Mouse (Mus musculus) embryonic stem cell, embryonic (primary cell): ENCODE data around the gene Pank2.
"Not testable (repeated sequence)": the region's sequence is repeated elsewhere in the genome, so short reads cannot be mapped to it uniquely, and the experiment has no call there.

ENCODE experiments used
- CTCF ChIA-PET, 4 experiments: fragments of 300-600 bp in 2 of 4; fragments of 350-600 bp in 2 of 4; sonication (Branson Sonifier 250); formaldehyde crosslinking; loops; one replicate each; lab custom pipeline; 2022; ENCODE audit warnings: inconsistent platforms in 2 of 4; lab: Charles Lee
- POLR2A ChIA-PET, 4 experiments: fragments of 300-600 bp in 2 of 4; fragments of 350-600 bp in 2 of 4; sonication (Branson Sonifier 250); formaldehyde crosslinking; loops; one replicate each; lab custom pipeline; 2022; ENCODE audit warnings: antibody characterized with exemption in 4 of 4, inconsistent platforms in 1 of 4; lab: Charles Lee

Gene Pank2

DNA sequence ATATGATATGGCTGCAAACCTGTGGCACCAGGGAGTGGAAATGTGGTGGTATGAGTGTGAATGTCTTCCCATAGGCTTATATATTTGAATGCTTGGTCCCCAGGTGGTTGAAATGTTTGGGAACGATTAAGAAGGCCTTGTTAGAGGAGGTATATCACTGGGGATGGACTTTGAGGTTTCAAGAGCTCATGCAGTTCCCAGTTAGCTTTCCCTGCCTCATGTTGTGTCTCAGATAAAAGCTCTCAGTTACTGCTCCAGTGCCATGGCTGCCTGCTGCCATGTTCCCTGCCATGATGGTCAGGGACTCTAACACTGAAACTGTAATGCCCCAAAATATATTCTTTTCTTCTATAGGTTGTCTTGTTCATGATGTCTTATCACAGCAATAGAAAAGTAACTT, 19.3 kb downstream of the Pank2 start:
- POLR2A ChIA-PET, result interaction anchor here in 1 of 4 experiments (1.2 to 2.0 kb wide), 2 partner anchors 13 to 72 kb away, joined by 3 to 5 read pairs; no protein-coding TSS in a partner anchor
- CTCF ChIA-PET, result no interaction called here

DNA sequence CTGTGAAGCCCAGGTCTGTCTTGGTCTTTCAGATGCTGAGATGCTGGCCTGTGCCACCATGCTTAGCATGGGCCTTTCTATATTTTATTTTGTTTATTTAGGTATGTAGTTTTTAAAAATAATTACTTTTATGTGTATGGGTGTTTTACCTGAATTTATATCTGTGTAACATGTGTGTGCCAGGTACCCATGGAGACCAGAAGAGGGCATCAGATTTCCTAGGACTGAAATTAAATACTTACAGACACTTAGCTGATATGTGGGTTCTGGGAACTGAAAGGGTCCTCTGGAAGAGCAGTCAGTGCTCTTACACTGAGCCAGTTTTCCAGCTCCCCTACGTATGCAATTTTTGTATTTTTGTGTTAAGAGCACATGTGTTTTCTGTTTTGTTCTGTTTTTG, 24.0 kb downstream of the Pank2 start:
- ChIA-PET CTCF (no interaction called here), POLR2A (interaction anchor here in 1 of 4 experiments (1.2 to 2.1 kb wide), 3 partner anchors 13 to 31 kb away, joined by 3 to 7 read pairs (median 4); no protein-coding TSS in a partner anchor)

DNA sequence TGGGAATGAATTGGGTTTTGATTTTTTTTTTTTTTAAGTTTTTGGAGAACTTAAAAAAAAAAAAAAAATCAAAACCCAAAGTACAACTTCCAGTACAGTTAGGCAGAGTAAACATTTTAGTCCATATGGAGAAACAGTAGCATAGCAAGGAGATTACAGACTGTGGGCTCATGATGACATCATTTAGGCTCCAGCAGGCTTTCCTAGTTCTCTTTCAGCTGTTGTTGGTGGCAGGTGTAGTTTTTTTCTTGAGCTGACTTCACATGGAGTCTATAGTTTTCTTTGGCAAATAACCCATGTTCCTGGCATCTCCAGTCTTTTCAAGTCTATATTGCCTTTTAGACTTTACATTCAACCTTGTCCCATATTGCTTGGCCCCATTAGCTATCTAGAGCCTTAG, 28.4 kb downstream of the Pank2 start:
- ChIA-PET POLR2A (interaction anchor here in 2 of 4 experiments (0.7 to 0.8 kb wide), 3 partner anchors 10 to 865 kb away, joined by 3 to 15 read pairs (median 3); no protein-coding TSS in a partner anchor), CTCF (interaction anchor here in 1 of 4 experiments (0.7 kb wide), 1 partner anchor 21 kb away, joined by 8 read pairs; no protein-coding TSS in a partner anchor)

DNA sequence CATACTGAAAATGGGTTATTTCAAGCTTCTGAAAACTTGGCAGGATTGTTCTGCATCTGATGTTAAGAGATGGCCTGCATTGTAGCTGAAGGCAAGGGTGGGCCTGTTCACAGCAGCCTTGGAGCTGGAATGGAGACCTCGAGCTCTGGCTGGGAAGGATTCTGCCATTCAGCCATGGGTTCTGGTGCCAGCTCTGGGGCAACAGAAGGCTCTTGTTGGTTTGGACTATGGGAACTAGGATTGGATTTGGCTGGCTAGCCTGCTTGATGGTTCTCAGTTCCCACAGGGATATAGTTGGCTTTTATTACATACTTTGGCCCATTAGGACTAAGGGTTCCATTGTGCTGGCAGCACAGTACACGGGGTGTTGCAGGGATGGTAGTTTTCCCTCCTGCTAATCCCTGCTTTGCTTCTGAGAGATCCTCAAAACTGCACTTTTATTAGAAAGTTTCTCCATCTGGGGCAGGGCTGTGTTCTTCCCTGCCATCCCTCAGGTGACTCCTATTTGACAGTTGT, 34.5 kb downstream of the Pank2 start:
- ChIA-PET POLR2A (interaction anchor here in 2 of 4 experiments (0.9 to 2.5 kb wide), 6 partner anchors 9 to 788 kb away, joined by 3 to 8 read pairs (median 4); partner anchors contain the start of gene Mavs (in 1 of the 2)), CTCF (interaction anchor here in 1 of 4 experiments (2.9 kb wide), 1 partner anchor 234 kb away, joined by 7 read pairs; no protein-coding TSS in a partner anchor)

DNA sequence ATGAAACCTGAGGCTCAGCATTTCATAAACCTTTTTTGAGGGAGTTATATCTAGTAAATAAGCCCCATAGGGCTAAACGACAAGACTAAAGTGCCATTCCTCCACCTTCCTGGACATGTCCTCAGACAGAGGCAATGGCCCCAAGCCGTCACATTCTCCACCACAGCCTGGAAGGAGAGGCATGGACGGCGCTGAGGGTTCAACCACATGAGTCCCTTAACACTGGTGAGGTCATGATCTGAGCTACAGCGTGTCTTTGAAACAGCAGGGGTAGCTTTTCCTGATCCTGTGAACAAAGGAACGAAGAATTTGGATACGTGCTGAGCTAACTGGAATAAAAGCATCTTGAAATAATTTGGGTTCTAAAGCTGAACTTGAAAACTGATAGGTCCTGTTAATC, 36.4 kb downstream of the Pank2 start:
- ChIA-PET CTCF (interaction anchor here in 1 of 4 experiments (0.5 kb wide), 1 partner anchor 731 kb away, joined by 3 read pairs; the partner anchor contains the start of gene Rassf2), POLR2A (interaction anchor here in 2 of 4 experiments (0.9 to 2.5 kb wide), 10 partner anchors 7 to 128 kb away, joined by 3 to 8 read pairs (median 4); partner anchors contain the start of gene Rnf24 (in 1 of the 2))

DNA sequence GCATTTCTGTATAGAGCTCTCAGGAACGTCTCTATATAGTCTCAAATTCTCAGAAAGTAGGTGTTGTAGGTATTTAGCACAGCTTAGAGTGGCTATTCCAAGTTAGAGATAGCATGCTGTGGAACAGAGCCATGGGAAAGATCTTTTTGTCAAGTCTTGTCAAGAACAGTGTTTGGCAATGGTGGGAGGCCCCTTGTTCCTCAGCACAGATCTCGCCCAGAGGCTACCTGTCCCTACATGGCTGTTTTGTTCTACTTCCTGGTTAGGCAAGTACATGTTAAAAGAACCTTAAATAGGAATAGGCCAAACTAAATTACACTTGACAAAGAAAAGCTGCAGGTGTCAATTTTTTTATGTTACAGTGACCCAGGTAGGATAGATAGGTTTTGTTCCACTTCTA, 38.2 kb downstream of the Pank2 start:
- CTCF ChIA-PET, result interaction anchor here in 1 of 4 experiments (0.5 to 1.0 kb wide), 2 partner anchors 53 to 230 kb away, joined by 3 read pairs; no protein-coding TSS in a partner anchor
- POLR2A ChIA-PET, result interaction anchor here in 2 of 4 experiments (0.8 to 1.7 kb wide), 2 partner anchors 10 to 39 kb away, joined by 6 to 15 read pairs; partner anchors contain the start of gene Pank2 (in 1 of the 2)

DNA sequence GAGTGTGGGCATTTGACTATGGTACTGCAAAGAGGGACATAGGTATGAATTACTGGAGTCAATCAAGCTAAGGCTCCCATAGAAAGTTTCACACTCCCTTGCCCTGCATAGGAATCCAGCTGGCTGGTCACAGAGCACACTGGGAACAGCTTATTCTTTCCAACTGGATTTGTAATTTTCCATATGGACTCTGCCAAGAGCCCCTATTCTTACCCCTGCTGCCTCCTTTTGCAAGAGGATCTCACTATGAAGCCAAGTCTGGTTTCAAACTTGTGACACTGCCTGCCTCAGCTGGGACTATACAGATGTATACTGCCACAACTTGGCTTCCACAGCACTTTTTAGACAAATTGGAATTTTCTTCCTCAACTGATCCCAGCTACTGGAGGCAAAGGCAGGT, 39.3 kb downstream of the Pank2 start:
- ChIA-PET CTCF (no interaction called here), POLR2A (interaction anchor here in 2 of 4 experiments (0.6 to 2.8 kb wide), 2 partner anchors 8 to 289 kb away, joined by 6 to 8 read pairs; no protein-coding TSS in a partner anchor)

DNA sequence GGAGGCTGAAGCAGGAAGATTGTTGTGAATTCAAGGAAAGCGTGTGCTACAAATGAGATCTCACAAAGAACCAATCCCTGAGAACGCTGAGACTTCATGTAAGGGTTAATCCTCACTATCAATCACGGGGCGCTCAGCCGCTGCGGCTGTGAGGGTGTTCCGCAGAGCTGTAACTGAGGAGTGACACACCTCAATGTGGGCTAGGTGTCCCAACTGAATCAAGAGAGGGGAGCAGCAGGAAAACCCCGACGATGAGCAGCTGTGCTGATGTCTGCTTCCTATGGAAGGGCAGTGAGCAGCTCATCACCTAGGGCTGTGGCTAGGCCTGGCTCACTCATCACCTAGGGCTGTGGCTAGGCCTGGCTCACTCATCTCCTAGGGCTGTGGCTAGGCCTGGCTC, 42.2 kb downstream of the Pank2 start:
- ChIA-PET POLR2A (no interaction called here), CTCF (interaction anchor here in 1 of 4 experiments (0.6 kb wide), 1 partner anchor 1919 kb away, joined by 3 read pairs; no protein-coding TSS in a partner anchor)

DNA sequence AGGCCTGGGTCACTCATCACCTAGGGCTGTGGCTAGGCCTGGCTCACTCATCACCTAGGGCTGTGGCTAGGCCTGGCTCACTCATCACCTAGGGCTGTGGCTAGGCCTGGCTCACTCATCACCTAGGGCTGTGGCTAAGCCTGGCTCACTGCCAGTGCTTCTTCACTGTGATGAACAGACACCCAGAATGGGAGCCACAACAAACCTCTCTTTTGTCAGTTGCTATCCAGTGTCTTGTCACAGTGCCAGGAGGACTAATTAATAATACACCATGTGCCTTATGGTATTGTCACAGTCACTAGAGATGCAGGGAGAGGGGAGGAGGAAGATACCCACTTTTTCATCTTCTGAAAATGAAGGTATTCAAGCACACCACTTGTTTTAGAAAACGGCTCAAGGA, 42.9 kb downstream of the Pank2 start:
- CTCF ChIA-PET, result interaction anchor here in 1 of 4 experiments (0.7 kb wide), 1 partner anchor 35 kb away, joined by 4 read pairs; no protein-coding TSS in a partner anchor

DNA sequence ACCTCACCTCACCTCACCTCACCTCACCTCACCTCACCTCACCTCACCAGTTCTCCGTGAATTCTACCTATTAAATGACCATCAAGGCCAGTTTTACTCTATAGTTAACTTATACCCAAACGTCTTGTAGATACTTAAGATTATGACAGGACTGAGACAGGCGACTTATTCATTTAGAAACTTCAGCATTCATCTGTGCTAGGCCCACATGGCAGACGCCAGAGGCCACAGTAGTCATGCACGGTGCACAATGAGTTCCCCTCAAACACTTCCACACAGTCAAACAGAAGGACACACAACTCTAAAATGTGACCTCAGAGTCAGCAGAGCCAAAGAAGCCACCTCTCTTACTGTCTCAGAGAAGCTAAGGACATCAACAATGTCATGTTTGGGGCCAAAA, 45.1 kb downstream of the Pank2 start:
- ChIA-PET CTCF (no interaction called here), POLR2A (interaction anchor here in 1 of 4 experiments (1.0 kb wide), 1 partner anchor 34 kb away, joined by 3 read pairs; no protein-coding TSS in a partner anchor)

More for the DNA sequence above, 42.9 kb downstream of the Pank2 start:
- POLR2A ChIA-PET, result interaction anchor here in 1 of 4 experiments (2.2 kb wide), 1 partner anchor 8 kb away, joined by 8 read pairs; no protein-coding TSS in a partner anchor

DNA sequence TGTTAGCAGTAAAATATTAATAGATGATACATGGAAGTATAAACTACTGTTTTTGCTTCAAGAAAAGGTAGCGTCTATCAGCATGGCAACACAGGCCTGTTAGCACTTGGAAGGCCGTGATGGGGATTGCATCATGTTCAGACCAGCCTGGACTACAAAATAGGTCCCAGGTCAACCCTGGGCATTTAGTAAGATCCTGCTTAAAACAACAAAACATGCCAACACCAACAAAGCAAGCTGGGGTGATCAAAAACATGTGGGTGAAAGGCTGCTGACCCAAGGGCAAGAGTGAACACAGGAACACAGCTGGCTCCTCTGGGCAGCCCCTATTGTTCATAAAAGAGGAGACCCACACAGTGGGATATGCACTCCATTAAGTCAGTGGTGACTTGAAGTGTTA, 45.5 kb downstream of the Pank2 start:
- ChIA-PET POLR2A (interaction anchor here in 1 of 4 experiments (1.0 kb wide), 1 partner anchor 33 kb away, joined by 3 read pairs; no protein-coding TSS in a partner anchor), CTCF (no interaction called here)

DNA sequence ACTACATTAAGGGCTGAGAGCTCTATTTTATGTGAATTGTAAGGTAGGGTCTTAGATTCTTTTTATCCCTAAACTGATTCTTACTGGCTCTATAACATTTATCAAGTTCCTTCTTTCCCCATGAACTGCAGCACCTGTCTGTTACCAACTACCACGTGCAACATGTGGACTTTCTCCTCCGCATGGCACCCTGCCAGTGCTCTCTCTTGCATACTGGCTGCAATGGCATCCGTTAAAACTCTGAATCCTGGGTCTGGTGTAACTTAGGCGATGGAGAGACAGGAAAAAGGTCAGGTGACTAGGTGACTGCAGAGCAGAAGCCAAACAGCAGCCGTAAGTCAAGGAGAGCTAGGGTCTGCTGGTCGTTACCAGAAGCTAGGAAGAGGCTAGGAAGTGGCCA, 47.0 kb downstream of the Pank2 start:
- ChIA-PET POLR2A (interaction anchor here in 1 of 4 experiments (1.0 to 1.2 kb wide), 2 partner anchors 11 to 16 kb away, joined by 3 read pairs; no protein-coding TSS in a partner anchor), CTCF (no interaction called here)

DNA sequence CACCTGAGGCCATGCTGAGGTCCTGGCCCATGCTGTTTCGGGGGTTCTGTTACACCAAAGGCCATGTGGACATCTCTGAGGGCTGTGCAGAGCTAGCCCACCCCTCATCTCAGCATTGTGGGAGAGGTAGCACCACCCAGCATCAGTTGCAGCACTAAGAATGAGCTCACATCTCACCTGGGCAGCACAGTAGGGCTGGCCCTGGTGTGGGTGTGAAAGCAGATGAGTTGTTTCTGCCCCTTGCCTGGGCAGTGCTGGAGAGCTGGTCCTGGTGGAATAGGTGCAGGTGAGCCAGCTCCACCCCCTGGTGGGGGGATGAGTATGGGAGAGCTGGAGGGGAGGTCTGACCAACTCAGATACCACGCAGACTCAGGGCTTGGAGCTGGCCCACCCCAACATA, 53.9 kb downstream of the Pank2 start:
- POLR2A ChIA-PET, result no interaction called here
- CTCF ChIA-PET, result interaction anchor here in 2 of 4 experiments (0.6 to 0.8 kb wide), 2 partner anchors 47 to 100 kb away, joined by 3 read pairs; no protein-coding TSS in a partner anchor

DNA sequence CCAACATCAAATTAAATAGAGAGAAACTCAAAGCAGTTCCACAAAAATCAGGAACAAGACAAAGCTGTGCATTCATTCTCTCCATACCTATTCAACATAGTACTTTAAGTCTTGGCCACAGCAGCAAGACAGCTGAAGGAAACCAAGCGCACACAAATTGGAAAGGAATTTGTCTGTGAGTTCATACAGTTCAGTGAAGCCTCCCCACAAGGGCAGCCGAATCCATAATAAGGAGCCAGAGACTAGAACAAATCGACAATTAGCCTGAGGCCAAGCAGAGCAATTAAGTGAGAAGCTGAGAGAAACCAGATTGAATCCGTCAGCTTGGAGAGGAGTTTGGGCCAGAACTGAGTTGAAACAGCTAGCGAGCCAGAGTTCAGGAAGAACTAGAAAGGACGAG, 57.1 kb downstream of the Pank2 start:
- CTCF ChIA-PET, result no interaction called here
- POLR2A ChIA-PET, result interaction anchor here in 1 of 4 experiments (0.5 to 1.4 kb wide), 4 partner anchors 20 to 762 kb away, joined by 3 to 4 read pairs (median 3); no protein-coding TSS in a partner anchor

DNA sequence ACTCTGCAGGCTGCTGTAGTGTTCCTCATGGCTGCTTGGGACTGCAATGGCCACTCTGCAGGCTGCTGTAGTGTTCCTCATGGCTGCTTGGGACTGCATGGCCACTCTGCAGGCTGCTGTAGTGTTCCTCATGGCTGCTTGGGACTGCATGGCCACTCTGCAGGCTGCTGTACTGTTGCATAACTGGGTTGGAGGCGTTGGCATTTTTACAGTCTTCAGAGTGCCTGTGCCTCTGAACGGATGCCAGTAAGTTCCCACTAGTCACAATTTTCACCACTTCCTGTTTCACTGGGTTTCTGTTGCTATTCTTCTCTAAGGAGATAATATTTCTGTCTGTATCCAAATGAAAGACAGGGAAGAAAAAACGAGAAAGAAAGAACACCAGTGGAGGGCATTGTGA, 58.9 kb downstream of the Pank2 start:
- CTCF ChIA-PET, POLR2A ChIA-PET: not testable (repeated sequence)

DNA sequence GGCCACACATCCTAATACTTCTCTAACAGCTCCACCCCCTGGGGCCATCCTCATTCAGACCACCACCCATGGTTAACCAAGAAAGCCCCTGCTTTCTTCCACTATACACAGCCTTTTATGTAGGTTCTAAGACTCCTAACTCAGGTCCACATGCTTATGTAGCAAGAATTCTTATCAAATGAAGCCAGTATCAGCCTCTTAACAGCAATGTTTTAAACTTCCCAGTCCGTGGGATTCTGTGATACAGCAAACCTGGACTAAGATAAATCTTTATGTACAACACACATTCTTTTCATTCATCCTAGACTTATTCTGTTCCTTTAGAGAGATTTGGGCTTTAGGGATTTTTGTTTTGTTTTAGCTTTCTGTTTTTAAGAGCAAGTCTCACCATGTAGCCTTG, 61.4 kb downstream of the Pank2 start:
- ChIA-PET CTCF (no interaction called here), POLR2A (interaction anchor here in 1 of 4 experiments (1.2 kb wide), 1 partner anchor 20 kb away, joined by 4 read pairs; no protein-coding TSS in a partner anchor)

DNA sequence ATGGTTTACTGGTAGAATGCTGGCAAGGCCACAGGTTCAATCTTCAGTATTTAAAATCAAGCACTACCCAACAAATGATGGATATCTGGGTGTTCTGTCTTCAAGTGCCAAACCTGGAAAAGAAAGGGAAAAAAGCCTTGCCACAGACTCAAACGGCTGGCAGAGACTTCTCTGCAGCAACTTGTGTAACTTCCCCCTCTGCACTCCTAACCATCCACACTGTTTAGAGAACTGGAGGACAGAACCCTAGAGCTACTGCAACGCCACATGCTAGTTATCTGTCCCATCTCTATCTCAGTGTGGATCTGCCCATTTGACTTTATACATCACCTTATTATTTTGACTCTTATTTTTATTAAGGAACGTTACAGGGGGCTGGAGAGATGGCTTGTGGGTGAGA, 63.7 kb downstream of the Pank2 start:
- ChIA-PET POLR2A (interaction anchor here in 2 of 4 experiments (1.0 to 1.2 kb wide), 2 partner anchors 27 to 61 kb away, joined by 3 read pairs; partner anchors contain the start of gene Rnf24 (in 1 of the 2)), CTCF (interaction anchor here in 1 of 4 experiments (1.0 to 1.5 kb wide), 2 partner anchors 219 to 364 kb away, joined by 3 read pairs; no protein-coding TSS in a partner anchor)

DNA sequence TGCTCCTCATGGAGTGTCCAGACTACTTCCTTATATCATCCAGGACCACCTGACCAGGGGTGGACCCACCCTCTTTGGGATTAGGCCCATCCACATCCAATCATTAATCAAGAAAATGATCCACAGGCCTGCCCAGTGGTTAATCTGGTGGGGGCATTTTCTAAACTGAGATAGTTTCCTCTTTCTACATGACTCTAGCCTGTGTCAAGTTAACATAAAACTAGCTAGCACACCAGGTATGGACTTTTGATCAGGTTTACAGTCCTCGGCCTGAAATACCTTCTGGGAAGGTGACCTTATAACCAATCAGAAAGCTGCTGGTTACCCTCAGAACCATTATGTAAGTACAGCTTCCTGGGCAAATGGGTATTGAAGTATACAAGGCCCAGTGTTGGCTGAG, 66.7 kb downstream of the Pank2 start:
- ChIA-PET CTCF (interaction anchor here in 1 of 4 experiments (1.6 kb wide), 1 partner anchor 273 kb away, joined by 3 read pairs; no protein-coding TSS in a partner anchor), POLR2A (no interaction called here)

DNA sequence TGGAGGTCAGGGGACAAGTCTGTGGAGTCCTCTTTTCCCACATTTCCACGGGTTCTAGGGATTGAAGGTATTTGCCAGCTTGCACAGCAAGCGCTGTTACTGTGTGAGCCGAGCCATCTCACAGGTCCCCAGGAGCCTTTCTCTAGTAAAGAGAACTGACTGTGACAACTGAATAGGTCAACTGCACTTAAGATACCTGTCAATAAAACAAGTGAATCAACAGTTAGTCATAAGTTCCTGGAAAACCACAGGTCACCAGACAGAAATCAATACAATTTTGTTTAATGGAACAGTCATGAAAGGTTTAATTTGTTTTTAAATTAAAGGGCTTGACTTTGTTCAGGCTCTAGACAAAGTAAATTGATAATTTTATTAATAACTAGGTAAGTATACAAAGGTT, 68.3 kb downstream of the Pank2 start:
- CTCF ChIA-PET, result no interaction called here
- POLR2A ChIA-PET, result no interaction called here
